Mouse (Mus musculus) midbrain, embryonic 13.5 days (tissue): ENCODE measurements around the gene Rassf5. TPM values are rescaled to one million over a fixed set of nuclear protein-coding genes. Genes with fewer than 3 reads are reported as not detected.
A peak's percentile ranks its signal among the peaks of the same experiment; 100 is the strongest.

Source experiments
- ATAC-seq: fragments of 200-750 bp; cut with Nextera tagmentation; 2 replicates; pipeline ENCODE4 v1.8.0; 2017; ENCODE audit warnings: mild to moderate bottlenecking, moderate TSS enrichment, moderate library complexity
- H3K27ac ChIP-seq: fragments of 300-500 bp; sonication (generic); 2 replicates; pipeline ENCODE4 v1.5.1; 2015; ENCODE audit warnings: inconsistent platforms, mild to moderate bottlenecking, moderate library complexity
- H3K27me3 ChIP-seq: fragments of 300-500 bp; sonication (generic); 2 replicates; pipeline ENCODE4 v1.6.1; 2015; ENCODE audit warnings: mild to moderate bottlenecking, inconsistent platforms
- H3K36me3 ChIP-seq: fragments of 300-500 bp; sonication (generic); 2 replicates; pipeline ENCODE4 v1.6.1; 2015; ENCODE audit warnings: mild to moderate bottlenecking, inconsistent platforms
- H3K4me1 ChIP-seq: fragments of 300-500 bp; sonication (generic); replicated peaks from 2 replicates; pipeline ENCODE4 v1.6.1; 2015; ENCODE audit warnings: inconsistent platforms
- H3K4me2 ChIP-seq: fragments of 300-500 bp; sonication (generic); replicated peaks from 2 replicates; pipeline ENCODE4 v1.6.1; 2015; ENCODE audit warnings: moderate library complexity, mild to moderate bottlenecking, inconsistent platforms
- H3K4me3 ChIP-seq: fragments of 300-500 bp; sonication (generic); replicated peaks from 2 replicates; pipeline ENCODE4 v1.5.1; 2015; ENCODE audit warnings: mild to moderate bottlenecking, inconsistent platforms
- H3K9ac ChIP-seq: fragments of 300-500 bp; sonication (generic); replicated peaks from 2 replicates; pipeline ENCODE4 v1.6.1; 2015; ENCODE audit warnings: mild to moderate bottlenecking, inconsistent platforms
- H3K9me3 ChIP-seq: fragments of 300-500 bp; sonication (generic); 2 replicates; pipeline ENCODE4 v1.6.1; 2016; ENCODE audit warnings: mild to moderate bottlenecking, inconsistent platforms
- WGBS: fragments of 180-500 bp; shearing (Covaris S2); methylation state at CpG from one replicate; pipeline ENCODE4 v1.1.7; 2015; 5-methylcytosine and 5-hydroxymethylcytosine counted together
- polyA plus RNA-seq: library from polyadenylated mRNA; unstranded; fragments of >200 nt; fragmentation: Nextera tagmentation; extraction: Ambion mirVana; gene quantifications from 2 replicates; pipeline ENCODE4 v1.2.1, GENCODE M21; 2015

The Rassf5 gene
- polyA plus RNA-seq: 1.7 and 1.9 TPM in 2 replicates

DNA sequence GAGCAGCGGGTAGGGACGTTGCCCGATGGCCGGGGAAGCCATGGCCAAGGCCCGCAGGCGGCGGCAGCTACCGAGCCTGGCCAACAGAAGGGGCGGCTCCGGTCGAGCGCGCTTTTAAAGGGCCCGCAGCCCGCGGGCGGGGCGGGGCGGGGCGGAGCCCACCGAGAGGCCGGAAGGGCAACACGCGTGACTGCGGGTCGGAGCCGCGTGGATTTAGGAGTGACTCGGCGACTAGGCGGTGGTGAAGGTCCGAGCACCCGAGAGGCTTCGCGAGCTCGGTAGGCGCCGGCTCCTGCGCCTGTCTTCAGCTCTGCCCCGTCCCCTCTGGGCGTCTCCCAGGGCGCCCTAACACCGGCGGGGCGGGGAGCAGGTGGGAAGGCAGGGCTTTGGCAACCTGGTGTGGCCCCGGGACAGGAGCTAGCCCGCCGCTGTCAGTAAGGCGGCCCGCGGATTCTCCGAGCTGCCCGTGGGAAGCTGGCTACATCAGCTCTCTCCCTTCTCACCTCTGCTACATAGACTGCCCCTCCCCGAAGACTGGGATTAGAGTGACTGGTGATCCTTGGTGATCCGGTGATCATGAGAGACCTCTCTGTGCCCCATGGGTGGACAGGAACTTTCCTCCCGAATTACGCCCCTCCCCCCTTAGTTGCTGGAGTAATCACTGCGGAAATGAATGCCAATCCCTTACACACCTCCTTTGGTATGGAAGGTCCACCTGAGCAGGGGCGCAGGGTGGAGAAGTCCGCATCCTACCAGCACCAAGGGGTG is at the start of gene Rassf5:
Rassf5 (minus strand) TSS at position 170 of the 768 bp plus-strand sequence.
- peaks cover 17% of the 10 kb centered on the region for H3K4me1 ChIP-seq
- H3K9me3 ChIP-seq: no peaks in the 10 kb centered on the region
- H3K27ac ChIP-seq: no peak within 1 kb of the TSS
- peak within 1 kb of the TSS; percentile 74 for H3K9ac ChIP-seq
- WGBS: 1% methylated on average over 60 of the region's 60 CpGs
- H3K4me2 ChIP-seq: peak within 1 kb of the TSS; percentile 96
- no peaks in the 10 kb centered on the region for H3K36me3 ChIP-seq
- ATAC-seq: peak; percentile 61
- peak within 1 kb of the TSS; percentile 71 for H3K4me3 ChIP-seq
- H3K27me3 ChIP-seq: peaks cover 56% of the 10 kb centered on the region

DNA sequence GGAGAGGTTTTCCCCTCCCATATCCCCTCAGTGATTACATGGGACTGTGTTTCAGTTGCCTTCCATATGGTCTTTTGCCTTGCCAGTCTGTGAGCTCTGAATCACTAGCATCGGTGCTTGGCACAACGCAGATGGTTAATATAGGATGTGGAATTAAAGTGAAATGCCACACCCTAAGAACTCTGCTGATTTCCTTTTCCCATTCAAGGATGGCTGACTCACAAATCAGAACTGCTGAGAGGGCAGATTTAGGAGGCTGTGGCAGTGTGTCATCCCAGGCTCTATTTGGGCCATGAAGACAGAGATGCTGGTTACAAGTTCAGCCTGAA is 48.8 kb upstream of the Rassf5 start:
- no peaks in the 10 kb centered on the region for H3K9me3 ChIP-seq
- no peak overlapping the region for H3K4me2 ChIP-seq
- peaks cover 54% of the 10 kb centered on the region for H3K36me3 ChIP-seq
- H3K27ac ChIP-seq: no peak overlapping the region
- no peak for ATAC-seq
- no peak overlapping the region for H3K9ac ChIP-seq
- no peak overlapping the region for H3K4me3 ChIP-seq
- WGBS: 93% methylated on average over 2 of the region's 2 CpGs
- peaks cover 8% of the 10 kb centered on the region; the same call in 1 of the 2 replicates for H3K4me1 ChIP-seq
- no peaks in the 10 kb centered on the region for H3K27me3 ChIP-seq

DNA sequence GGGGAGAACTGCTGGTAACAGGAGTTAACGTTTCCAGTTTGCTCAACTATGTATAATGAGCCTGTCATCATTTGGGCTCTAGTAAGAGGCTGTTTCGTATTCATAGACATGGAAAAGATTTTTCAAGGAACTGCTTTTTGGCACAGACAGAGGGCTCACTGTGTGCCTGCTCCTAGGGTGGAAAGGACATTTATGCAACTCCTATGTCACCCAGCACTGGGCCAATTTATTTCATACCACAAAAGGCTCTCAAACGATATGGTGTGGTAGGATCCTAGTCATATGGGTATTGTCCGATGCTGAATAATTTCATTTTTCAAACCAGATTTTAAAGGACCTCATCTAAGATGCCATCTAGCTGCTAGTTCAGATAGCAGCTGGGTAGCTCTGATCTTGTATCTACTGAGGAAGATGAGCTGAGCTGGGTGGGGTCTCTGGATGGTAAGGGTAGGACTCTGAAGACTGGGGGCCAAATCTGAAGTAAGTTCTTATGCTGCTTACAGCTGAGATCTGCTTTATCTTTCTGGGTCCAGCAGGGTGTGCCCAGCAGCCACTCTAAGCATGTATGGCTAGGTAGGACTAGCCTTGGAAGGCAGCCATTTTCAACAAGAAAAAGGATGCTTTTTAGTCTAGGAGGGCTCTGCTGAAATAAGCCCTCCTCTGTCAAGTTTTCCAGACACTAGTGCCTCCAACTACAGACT is 48.3 kb upstream of the Rassf5 start:
- peaks cover 56% of the 10 kb centered on the region for H3K36me3 ChIP-seq
- no peak overlapping the region for H3K27ac ChIP-seq
- no peak overlapping the region for H3K4me2 ChIP-seq
- H3K27me3 ChIP-seq: no peaks in the 10 kb centered on the region
- H3K9me3 ChIP-seq: no peaks in the 10 kb centered on the region
- 90% methylated on average over 4 of the region's 4 CpGs for WGBS
- H3K4me3 ChIP-seq: no peak overlapping the region
- peaks cover 8% of the 10 kb centered on the region; the same call in 1 of the 2 replicates for H3K4me1 ChIP-seq
- no peak for ATAC-seq
- H3K9ac ChIP-seq: no peak overlapping the region

DNA sequence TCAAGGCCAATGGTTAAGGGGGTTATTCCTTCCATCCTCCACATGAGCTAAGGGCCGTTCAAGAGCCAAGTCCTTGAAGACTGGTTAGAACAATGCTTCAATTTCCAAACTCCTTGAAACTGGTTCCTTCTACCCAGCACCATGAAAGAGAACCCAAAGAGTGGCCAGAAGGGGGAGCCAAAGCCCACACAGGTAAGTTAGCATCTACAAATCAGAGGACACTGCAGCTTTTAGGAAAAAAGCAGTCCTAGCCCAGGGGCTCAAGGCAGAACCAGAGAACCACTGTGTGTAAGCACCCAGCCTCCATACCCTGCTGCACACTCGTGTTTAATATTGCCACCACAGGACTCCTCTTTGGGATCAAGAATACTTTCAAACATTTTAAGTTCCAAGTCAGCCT is 45.6 kb upstream of the Rassf5 start:
- 50% methylated on average over 2 of the region's 2 CpGs for WGBS
- no peak overlapping the region for H3K4me2 ChIP-seq
- H3K4me1 ChIP-seq: peaks cover 6% of the 10 kb centered on the region; the same call in 1 of the 2 replicates
- H3K4me3 ChIP-seq: no peak overlapping the region
- no peak for ATAC-seq
- peaks cover 31% of the 10 kb centered on the region for H3K36me3 ChIP-seq
- no peak overlapping the region for H3K9ac ChIP-seq
- no peaks in the 10 kb centered on the region for H3K27me3 ChIP-seq
- H3K9me3 ChIP-seq: no peaks in the 10 kb centered on the region
- no peak overlapping the region for H3K27ac ChIP-seq

DNA sequence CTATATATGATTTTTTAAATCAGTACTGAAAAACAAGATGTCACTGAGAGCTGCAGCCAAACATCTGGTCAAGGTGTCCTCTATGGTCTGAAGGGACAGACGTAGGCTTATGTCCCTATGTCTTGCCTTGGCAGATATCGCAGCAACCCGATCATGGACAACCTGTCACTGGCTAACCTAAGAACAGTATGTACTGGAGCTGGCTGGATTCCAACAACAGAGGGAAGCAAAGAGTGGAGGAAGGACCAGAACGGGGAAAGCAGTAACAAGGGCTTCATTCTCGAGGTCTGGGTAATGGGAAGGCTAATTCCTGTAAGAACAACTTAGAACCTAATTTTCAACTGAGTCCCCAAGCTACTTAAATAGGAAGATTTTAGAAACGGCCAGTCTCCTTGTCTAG is 43.9 kb upstream of the Rassf5 start:
- no peak overlapping the region for H3K4me3 ChIP-seq
- H3K4me2 ChIP-seq: no peak overlapping the region
- no peaks in the 10 kb centered on the region for H3K27me3 ChIP-seq
- ATAC-seq: no peak
- H3K27ac ChIP-seq: no peak overlapping the region
- 92% methylated on average over 6 of the region's 6 CpGs for WGBS
- peaks cover 31% of the 10 kb centered on the region for H3K36me3 ChIP-seq
- H3K9ac ChIP-seq: no peak overlapping the region
- no peaks in the 10 kb centered on the region for H3K9me3 ChIP-seq
- 0 out of 2 replicates have a peak, but pooled peaks cover 3% of the 10 kb centered on the region for H3K4me1 ChIP-seq

DNA sequence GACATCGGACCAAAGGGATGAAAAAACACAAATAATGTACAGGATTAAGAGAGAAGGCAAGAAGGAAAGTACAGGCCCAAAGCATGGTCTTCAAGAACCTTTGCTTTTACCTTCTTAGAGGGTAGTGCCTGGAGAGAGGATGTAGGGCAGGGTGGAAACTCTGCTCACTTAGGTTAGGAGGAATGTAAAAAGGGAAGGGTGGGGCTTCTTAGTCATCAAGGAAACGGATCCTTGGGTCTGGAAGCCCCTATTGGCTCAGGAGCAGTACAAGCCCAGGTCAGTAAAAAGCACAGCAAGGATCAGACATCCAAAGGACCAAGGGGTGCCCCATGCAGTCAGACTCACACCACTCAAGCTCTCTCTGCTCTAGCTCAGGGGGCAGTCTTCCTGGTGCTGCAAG is 42.2 kb upstream of the Rassf5 start:
- Histone ChIP-seq H3K4me1 (0 out of 2 replicates have a peak, but pooled peaks cover 3% of the 10 kb centered on the region), H3K4me2 (no peak overlapping the region), H3K9ac (no peak overlapping the region), H3K9me3 (no peaks in the 10 kb centered on the region), H3K27me3 (no peaks in the 10 kb centered on the region), H3K36me3 (peaks cover 21% of the 10 kb centered on the region), H3K4me3 (no peak overlapping the region), H3K27ac (no peak overlapping the region)
- ATAC-seq: no peak
- 77% methylated on average over 2 of the region's 2 CpGs for WGBS

DNA sequence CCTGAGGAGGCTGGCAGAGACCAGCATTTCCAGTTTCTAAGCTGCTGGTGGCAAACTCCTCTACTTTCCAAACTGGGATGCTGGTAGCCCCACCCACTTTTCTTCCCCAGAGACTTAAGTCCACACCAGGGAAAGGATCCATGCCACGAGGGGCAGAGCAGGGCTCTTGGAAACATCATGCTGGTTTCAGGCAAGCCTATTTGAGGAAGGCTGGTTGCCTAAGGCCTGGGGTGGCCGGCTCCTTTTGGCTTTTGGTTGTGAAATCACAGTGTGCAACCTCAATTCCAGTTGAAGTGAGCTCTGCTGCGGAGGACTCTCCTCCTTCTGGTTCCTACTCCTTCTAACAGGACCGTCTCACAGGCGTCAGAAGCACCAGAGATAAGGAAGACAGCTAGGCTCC is 41.7 kb upstream of the Rassf5 start:
- no peaks in the 10 kb centered on the region for H3K9me3 ChIP-seq
- H3K4me3 ChIP-seq: no peak overlapping the region
- no peak overlapping the region for H3K27ac ChIP-seq
- H3K4me2 ChIP-seq: no peak overlapping the region
- no peak for ATAC-seq
- 0 out of 2 replicates have a peak, but pooled peaks cover 3% of the 10 kb centered on the region for H3K4me1 ChIP-seq
- H3K36me3 ChIP-seq: peaks cover 17% of the 10 kb centered on the region
- no peaks in the 10 kb centered on the region for H3K27me3 ChIP-seq
- 77% methylated on average over 5 of the region's 5 CpGs for WGBS
- H3K9ac ChIP-seq: no peak overlapping the region

DNA sequence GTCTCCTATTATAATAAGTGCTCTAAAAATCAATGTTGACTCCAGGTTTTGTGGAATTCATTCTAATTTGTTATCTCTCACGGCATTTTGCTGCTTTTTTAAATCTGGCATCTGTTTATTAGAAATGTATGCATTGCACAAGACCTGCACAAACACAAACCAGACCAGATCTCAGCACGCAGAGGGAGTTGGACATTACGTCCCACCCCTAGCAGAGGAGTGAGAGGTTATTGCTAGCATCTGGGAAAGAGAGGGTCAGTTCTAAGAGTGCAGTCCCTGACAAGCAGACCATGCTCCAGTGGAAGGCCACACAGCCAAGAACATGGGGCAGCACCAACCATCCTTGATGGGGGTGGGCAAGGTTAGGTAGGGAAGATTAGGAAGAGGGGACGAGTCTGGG is 39.6 kb upstream of the Rassf5 start:
- Histone ChIP-seq H3K4me3 (no peak overlapping the region), H3K4me2 (no peak overlapping the region), H3K4me1 (0 out of 2 replicates have a peak, but pooled peaks cover 3% of the 10 kb centered on the region), H3K27ac (no peak overlapping the region), H3K36me3 (peaks cover 12% of the 10 kb centered on the region), H3K9ac (no peak overlapping the region), H3K9me3 (no peaks in the 10 kb centered on the region), H3K27me3 (no peaks in the 10 kb centered on the region)
- ATAC-seq: no peak
- 89% methylated on average over 4 of the region's 4 CpGs for WGBS

DNA sequence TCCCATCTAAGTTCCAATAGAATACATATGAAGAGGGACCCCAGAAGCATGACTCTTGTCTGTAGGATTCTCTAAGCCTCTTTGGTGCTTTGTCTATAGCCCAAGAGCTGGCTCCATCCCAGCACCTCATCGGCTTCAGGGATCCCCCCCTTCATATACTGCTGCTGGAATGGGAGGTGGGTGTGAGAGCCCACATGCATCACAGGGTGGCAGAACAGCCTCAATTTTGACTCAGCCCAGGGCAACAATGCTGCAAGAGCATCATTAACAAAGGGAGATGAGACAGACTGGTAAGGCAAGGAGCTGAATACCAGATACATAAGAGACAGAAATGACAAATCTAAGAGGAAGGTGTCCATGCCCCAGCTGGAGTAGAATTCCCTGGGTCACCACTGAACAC is 39.1 kb upstream of the Rassf5 start:
- peaks cover 8% of the 10 kb centered on the region for H3K36me3 ChIP-seq
- H3K27me3 ChIP-seq: no peaks in the 10 kb centered on the region
- H3K27ac ChIP-seq: no peak overlapping the region
- ATAC-seq: 0 out of 2 replicates have a peak, but pooled peaks have one; percentile 54
- H3K4me1 ChIP-seq: 0 out of 2 replicates have a peak, but pooled peaks cover 3% of the 10 kb centered on the region
- H3K9me3 ChIP-seq: no peaks in the 10 kb centered on the region
- WGBS: 81% methylated on average over 1 of the region's 1 CpGs
- no peak overlapping the region for H3K9ac ChIP-seq
- no peak overlapping the region for H3K4me3 ChIP-seq
- no peak overlapping the region for H3K4me2 ChIP-seq

DNA sequence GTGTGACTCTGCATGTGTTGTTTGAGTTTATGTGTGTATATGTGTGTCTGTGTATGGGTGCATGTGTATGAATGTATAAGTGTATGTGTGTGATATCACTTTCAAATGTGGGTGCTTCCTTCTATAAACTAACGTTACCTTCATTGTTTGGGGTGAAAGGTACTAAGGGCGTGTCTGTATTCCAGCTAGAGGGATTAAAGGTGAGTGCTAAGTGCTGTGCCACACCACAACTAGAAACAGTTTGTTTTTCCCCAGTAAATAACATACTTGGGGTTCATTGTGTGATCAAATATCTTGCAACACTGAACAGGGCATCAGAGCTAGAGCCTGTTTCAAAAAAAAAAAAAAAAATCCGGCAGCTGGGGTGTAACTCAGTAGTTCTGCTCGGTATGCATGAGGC is 36.7 kb upstream of the Rassf5 start:
- Histone ChIP-seq H3K4me2 (no peak overlapping the region), H3K27me3 (no peaks in the 10 kb centered on the region), H3K9me3 (no peaks in the 10 kb centered on the region), H3K36me3 (no peaks in the 10 kb centered on the region), H3K9ac (no peak overlapping the region), H3K27ac (no peak overlapping the region), H3K4me3 (no peak overlapping the region), H3K4me1 (0 out of 2 replicates have a peak, but pooled peaks cover 3% of the 10 kb centered on the region)
- 61% methylated on average over 4 of the region's 4 CpGs for WGBS
- 0 out of 2 replicates have a peak, but pooled peaks have one; percentile 3 for ATAC-seq

DNA sequence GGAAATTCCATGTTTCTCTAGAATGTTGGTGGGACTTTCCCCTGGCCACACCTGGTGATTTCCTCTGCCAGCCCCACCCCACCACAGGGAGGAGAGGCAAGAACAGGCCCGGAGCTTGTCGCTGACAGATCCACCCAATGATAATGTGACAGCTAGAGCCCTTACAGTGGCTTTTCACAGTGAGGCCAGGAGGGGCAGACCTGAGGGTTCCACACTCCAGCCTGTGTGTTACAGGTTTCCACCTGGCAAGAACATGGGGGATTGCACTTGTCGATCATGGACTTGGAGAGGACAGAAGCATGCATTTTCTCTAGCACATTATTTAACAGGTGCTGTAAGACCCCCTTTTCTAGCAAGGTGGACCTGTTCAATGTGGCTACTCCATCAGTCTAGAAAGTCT is 35.2 kb upstream of the Rassf5 start:
- H3K4me3 ChIP-seq: no peak overlapping the region
- WGBS: 68% methylated on average over 3 of the region's 3 CpGs
- no peak for ATAC-seq

DNA sequence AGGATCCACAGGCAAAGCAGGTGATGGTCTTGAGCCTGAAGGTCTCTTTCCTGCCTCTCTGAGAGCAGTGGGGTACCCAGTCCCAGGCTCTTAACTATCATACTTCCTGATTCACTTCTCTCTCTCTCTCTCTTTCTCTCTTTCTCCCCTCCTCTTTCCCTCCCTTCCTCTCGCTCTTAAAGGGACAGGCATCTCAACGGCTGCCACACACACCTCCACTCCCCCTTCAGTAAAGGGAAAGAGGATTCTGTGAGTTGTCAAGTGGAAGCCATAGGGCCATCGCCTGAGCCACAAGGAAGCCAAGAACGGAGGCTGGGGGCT is 34.4 kb upstream of the Rassf5 start, which contains the start of gene Ikbke:
Ikbke (minus strand) TSS at position 151 of the 321 bp plus-strand sequence.
- Histone ChIP-seq H3K36me3 (no peaks in the 10 kb centered on the region), H3K9me3 (no peaks in the 10 kb centered on the region), H3K27me3 (no peaks in the 10 kb centered on the region), H3K9ac (no peak within 1 kb of the TSS), H3K4me2 (no peak within 1 kb of the TSS), H3K4me1 (0 out of 2 replicates have a peak, but pooled peaks cover 3% of the 10 kb centered on the region), H3K4me3 (no peak within 1 kb of the TSS), H3K27ac (no peak within 1 kb of the TSS)
- no peak for ATAC-seq
- 47% methylated on average over 4 of the region's 4 CpGs for WGBS

More for the DNA sequence above, 35.2 kb upstream of the Rassf5 start:
- H3K27ac ChIP-seq: no peak overlapping the region
- H3K9me3 ChIP-seq: no peaks in the 10 kb centered on the region
- no peaks in the 10 kb centered on the region for H3K27me3 ChIP-seq
- no peak overlapping the region for H3K9ac ChIP-seq
- 0 out of 2 replicates have a peak, but pooled peaks cover 3% of the 10 kb centered on the region for H3K4me1 ChIP-seq
- no peak overlapping the region for H3K4me2 ChIP-seq
- H3K36me3 ChIP-seq: no peaks in the 10 kb centered on the region
